Mouse (Mus musculus): ENCODE results near the gene Sdk2. TPM values are rescaled to one million over a fixed set of nuclear protein-coding genes. Genes with fewer than 3 reads are reported as not detected.

Gene Sdk2
- total and polyA plus RNA-seq, 3 experiments = 0.13 TPM; not detected in 2

DNA sequence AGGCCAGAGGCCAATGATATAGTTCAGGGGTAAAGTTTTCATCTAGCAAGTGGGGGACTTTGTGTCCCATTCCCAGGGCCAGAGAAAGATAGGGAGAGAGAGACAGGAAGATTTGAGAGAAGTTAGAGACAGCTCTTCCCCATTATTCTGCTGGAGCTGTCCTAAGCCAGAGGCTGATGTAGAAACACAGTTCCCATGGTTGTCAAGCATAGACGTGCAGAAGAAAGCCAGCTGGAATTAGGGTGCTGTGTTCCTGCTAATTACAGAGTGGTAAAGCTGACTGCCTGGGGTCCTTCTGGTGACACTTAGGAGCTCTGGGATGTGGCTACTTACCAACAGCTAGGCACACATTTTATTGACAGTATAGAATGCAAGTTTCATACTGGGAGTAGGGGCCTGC, 277.7 kb downstream of the Sdk2 start:
- no peaks in the 10 kb centered on the region; the same call in 1 of the 2 replicates for H3K79me2 ChIP-seq (ENCODE audit: control insufficient read depth, insufficient read depth, low read length, poor library complexity)
- H3K9me3 ChIP-seq (replicated peaks; ENCODE audit: insufficient read depth, low read length) = no peaks in the 10 kb centered on the region
- H3K4me3 ChIP-seq (ENCODE audit: control insufficient read depth in 1 of 2, insufficient read depth in 1 of 2, low read depth in 2 of 2, low read length in 2 of 2) = peak overlapping the region in 1 of 2 experiments; percentile 17; a peak in 1 of 4 replicates
- TF ChIP-seq ELF1 (IDR thresholded peaks at IDR 0.05; ENCODE audit: low read depth, low read length) (no peak), RCOR1 (IDR thresholded peaks at IDR 0.05; ENCODE audit: low read depth, low read length) (no peak), ZKSCAN1 (IDR thresholded peaks at IDR 0.05; ENCODE audit: low read depth, low read length) (no peak), UBTF (IDR thresholded peaks at IDR 0.05; ENCODE audit: borderline replicate concordance, insufficient read depth, low read depth, low read length) (no peak), EP300 (IDR thresholded peaks at IDR 0.05; ENCODE audit: low read depth in 1 of 2, low read length in 2 of 2) (no peak), TAL1 (IDR thresholded peaks at IDR 0.05; ENCODE audit: low read length) (no peak), MYB (IDR thresholded peaks at IDR 0.05; ENCODE audit: low read depth, low read length) (no peak)
- H3K4me1 ChIP-seq (ENCODE audit: control insufficient read depth in 1 of 2, insufficient read depth in 2 of 2, low read length in 2 of 2) = peaks cover 24 to 39% of the 10 kb centered on the region in 2 experiments
- H3K9ac ChIP-seq (ENCODE audit: control insufficient read depth, low read depth, low read length, poor library complexity, severe bottlenecking) = peak overlapping the region; percentile 20
- H3K27ac ChIP-seq (ENCODE audit: control insufficient read depth, low read depth, low read length) = peak overlapping the region; percentile 96
- H3K36me3 ChIP-seq (ENCODE audit: control insufficient read depth in 1 of 2, insufficient read depth in 2 of 2, low read length in 2 of 2) = peaks cover 0 to 31% of the 10 kb centered on the region in 2 experiments; a peak in 2 of 4 replicates
- DNase-seq (ENCODE audit: low read depth, low spot score) = no peak
- no peaks in the 10 kb centered on the region for H3K27me3 ChIP-seq (ENCODE audit: control insufficient read depth in 1 of 2, insufficient read depth in 2 of 2, low read length in 2 of 2)

DNA sequence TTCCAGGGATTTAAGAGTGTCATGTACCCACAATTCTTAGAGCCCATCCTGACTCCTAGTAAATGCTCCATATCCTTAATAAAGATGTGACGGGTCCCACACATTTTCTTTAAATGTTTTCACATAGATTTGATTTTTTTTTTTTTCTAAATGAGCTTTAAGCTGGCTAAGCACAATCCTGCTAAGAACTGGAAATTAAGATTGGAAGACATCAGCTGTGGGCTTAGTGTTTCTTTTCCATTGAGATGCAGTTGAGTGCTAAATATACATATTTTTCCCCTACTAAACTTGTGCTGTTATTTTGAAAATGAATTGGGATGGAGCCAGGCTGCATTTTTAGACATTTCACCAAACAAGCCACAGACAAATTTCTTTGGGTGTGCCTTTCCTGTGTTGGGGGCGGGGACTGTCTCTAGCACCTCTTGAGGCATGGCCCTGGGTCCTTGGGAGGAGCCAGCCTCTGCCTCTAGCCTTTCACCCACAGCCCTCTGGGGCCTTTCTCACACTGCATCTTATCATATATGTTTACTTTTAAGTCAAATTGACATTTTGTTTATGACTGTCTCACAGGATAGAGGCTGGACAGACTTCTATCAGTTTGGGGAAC, 278.6 kb downstream of the Sdk2 start:
- Histone ChIP-seq H3K9me3 (replicated peaks; ENCODE audit: insufficient read depth, low read length) (no peaks in the 10 kb centered on the region), H3K9ac (ENCODE audit: control insufficient read depth, low read depth, low read length, poor library complexity, severe bottlenecking) (peak overlapping the region; percentile 58), H3K27ac (ENCODE audit: control insufficient read depth, low read depth, low read length) (peak overlapping the region; percentile 96), H3K4me1 (ENCODE audit: control insufficient read depth in 1 of 2, insufficient read depth in 2 of 2, low read length in 2 of 2) (peaks cover 24 to 39% of the 10 kb centered on the region in 2 experiments), H3K4me3 (ENCODE audit: control insufficient read depth in 1 of 2, insufficient read depth in 1 of 2, low read depth in 2 of 2, low read length in 2 of 2) (peak overlapping the region; percentile 45 to 46), H3K36me3 (ENCODE audit: control insufficient read depth in 1 of 2, insufficient read depth in 2 of 2, low read length in 2 of 2) (peaks cover 0 to 31% of the 10 kb centered on the region in 2 experiments; a peak in 2 of 4 replicates), H3K27me3 (ENCODE audit: control insufficient read depth in 1 of 2, insufficient read depth in 2 of 2, low read length in 2 of 2) (no peaks in the 10 kb centered on the region), H3K79me2 (ENCODE audit: control insufficient read depth, insufficient read depth, low read length, poor library complexity) (no peaks in the 10 kb centered on the region; the same call in 1 of the 2 replicates)
- DNase-seq (ENCODE audit: low read depth, low spot score) = peak; percentile 94
- no peak for TF ChIP-seq POLR2AphosphoS5 (IDR thresholded peaks at IDR 0.05; ENCODE audit: borderline replicate concordance, low read depth, low read length)
- peak; percentile 40; the same call in 1 of the 2 replicates for TF ChIP-seq TBP (IDR thresholded peaks at IDR 0.05; ENCODE audit: low read depth, low read length)
- TF ChIP-seq MAFK (IDR thresholded peaks at IDR 0.05; ENCODE audit: borderline replicate concordance, low read depth, low read length) = 0 out of 2 replicates have a peak, but pooled peaks have one; percentile 4
- TF ChIP-seq HCFC1 (IDR thresholded peaks at IDR 0.05; ENCODE audit: low read depth, low read length) = peak; percentile 8; the same call in 1 of the 2 replicates
- TF ChIP-seq SMC3 (IDR thresholded peaks at IDR 0.05; ENCODE audit: low read depth, low read length) = no peak
- 0 out of 2 replicates have a peak, but pooled peaks have one; percentile 24 for TF ChIP-seq ZMIZ1 (IDR thresholded peaks at IDR 0.05; ENCODE audit: low read depth, low read length)
- TF ChIP-seq TAL1 (IDR thresholded peaks at IDR 0.05; ENCODE audit: low read length) = no peak
- no peak for TF ChIP-seq RCOR1 (IDR thresholded peaks at IDR 0.05; ENCODE audit: low read depth, low read length)
- TF ChIP-seq MAZ (IDR thresholded peaks at IDR 0.05; ENCODE audit: low read depth, low read length) = 0 out of 2 replicates have a peak, but pooled peaks have one; percentile 22
- 0 out of 2 replicates have a peak, but pooled peaks have one; percentile 35 for TF ChIP-seq ZNF384 (IDR thresholded peaks at IDR 0.05; ENCODE audit: low read depth, low read length)
- no peak for TF ChIP-seq ZC3H11A (IDR thresholded peaks at IDR 0.05; ENCODE audit: low read depth, low read length)
- no peak for TF ChIP-seq USF2 (IDR thresholded peaks at IDR 0.05; ENCODE audit: borderline replicate concordance in 1 of 2, insufficient read depth in 1 of 2, low read depth in 1 of 2, low read length in 2 of 2)
- peak; percentile 38 for TF ChIP-seq SIN3A (IDR thresholded peaks at IDR 0.05; ENCODE audit: low read length)
- TF ChIP-seq NELFE (IDR thresholded peaks at IDR 0.05; ENCODE audit: low read depth, low read length) = 0 out of 2 replicates have a peak, but pooled peaks have one; percentile 36
- TF ChIP-seq MXI1 (IDR thresholded peaks at IDR 0.05; ENCODE audit: low read depth, low read length) = peak; percentile 74; the same call in 1 of the 2 replicates
- TF ChIP-seq MEF2A (IDR thresholded peaks at IDR 0.05; ENCODE audit: extremely low read depth, insufficient replicate concordance, low read depth, low read length, poor library complexity, severe bottlenecking) = 0 out of 2 replicates have a peak, but pooled peaks have one; percentile 25
- TF ChIP-seq ETS1 (IDR thresholded peaks at IDR 0.05; ENCODE audit: low read depth, low read length) = peak; percentile 66; the same call in 1 of the 2 replicates
- TF ChIP-seq CHD1 (IDR thresholded peaks at IDR 0.05; ENCODE audit: low read depth, low read length) = 0 out of 2 replicates have a peak, but pooled peaks have one; percentile 88
- no peak for TF ChIP-seq POLR2A (IDR thresholded peaks at IDR 0.05; ENCODE audit: control insufficient read depth in 1 of 2, insufficient read depth in 1 of 2, low read depth in 1 of 2, low read length in 2 of 2, poor library complexity in 1 of 2)
- TF ChIP-seq E2F4 (IDR thresholded peaks at IDR 0.05; ENCODE audit: borderline replicate concordance, low read depth, low read length) = no peak
- peak; percentile 16; the same call in 1 of the 2 replicates for TF ChIP-seq TCF12 (IDR thresholded peaks at IDR 0.05; ENCODE audit: low read depth, low read length)
- TF ChIP-seq EP300 (IDR thresholded peaks at IDR 0.05; ENCODE audit: low read depth in 1 of 2, low read length in 2 of 2) = peak in 1 of 2 experiments; percentile 36; a peak in 2 of 4 replicates
- no peak; the same call in 1 of the 2 replicates for TF ChIP-seq POLR2AphosphoS2 (IDR thresholded peaks at IDR 0.05; ENCODE audit: low read length)
- no peak for TF ChIP-seq UBTF (IDR thresholded peaks at IDR 0.05; ENCODE audit: borderline replicate concordance, insufficient read depth, low read depth, low read length)
- no peak for TF ChIP-seq ZKSCAN1 (IDR thresholded peaks at IDR 0.05; ENCODE audit: low read depth, low read length)
